Mouse (Mus musculus) liver, embryonic 14.5 days (tissue): Measurements from ENCODE around the gene Pde11a.

Experiments
- CTCF ChIP-seq: IDR thresholded peaks from 2 replicates; pipeline ENCODE4 v1.5.1; 2016; ENCODE audit warnings: antibody characterized with exemption, low read depth, control low read depth
- EP300 ChIP-seq: IDR thresholded peaks from 2 replicates; pipeline ENCODE4 v1.6.1; 2016; ENCODE audit warnings: antibody characterized with exemption, low read depth

DNA sequence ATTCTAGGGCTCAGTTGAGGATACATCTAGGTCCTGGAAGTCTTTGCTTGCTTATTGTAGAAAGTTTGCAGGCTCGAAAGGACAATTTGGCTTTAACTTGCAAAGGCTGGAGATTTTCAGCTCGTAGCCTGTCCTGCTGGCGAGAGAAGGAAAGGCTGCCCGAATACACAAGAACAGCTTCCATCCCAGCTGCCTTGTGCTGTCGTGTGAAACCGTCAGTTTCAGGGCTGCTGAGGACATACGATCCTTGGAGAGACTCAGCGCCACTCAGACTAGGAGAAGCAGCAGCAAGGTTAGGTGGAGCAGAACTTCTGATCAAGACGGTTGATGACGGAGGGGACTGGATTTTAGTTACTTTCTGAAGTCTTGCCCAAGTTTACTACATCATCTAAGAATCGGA is 287.2 kb downstream of the Pde11a start:
- no peak for TF ChIP-seq CTCF
- TF ChIP-seq EP300: no peak
